Mouse (Mus musculus) embryo, embryonic 11.5 days (tissue): ENCODE measurements around the gene Eif2ak4.

Experiments used
- DNase-seq: peaks from one replicate; pipeline ENCODE4 v3.0.0-alpha.2; 2012; ENCODE audit warnings: low read depth, low spot score

Eif2ak4 gene

GRCm38 (mm10) chr2:118388341-118389335 lies at the start of gene Eif2ak4:
Gene Eif2ak4, plus strand, starts transcription at chr2:118388618.
- DNase-seq: peak; percentile 99

GRCm38 (mm10) chr2:118341295-118341694 lies 47.1 kb upstream of the Eif2ak4 start:
- DNase-seq: no peak

- DNase-seq: no peak
Measured at GRCm38 (mm10) chr2:118343897-118344296, 44.5 kb upstream of the Eif2ak4 start.

- no peak for DNase-seq
Measured at GRCm38 (mm10) chr2:118345535-118345934, 42.9 kb upstream of the Eif2ak4 start.

GRCm38 (mm10) chr2:118353498-118353897 lies 34.9 kb upstream of the Eif2ak4 start:
- no peak for DNase-seq

GRCm38 (mm10) chr2:118353916-118354403 lies 34.5 kb upstream of the Eif2ak4 start:
- DNase-seq: no peak

GRCm38 (mm10) chr2:118355138-118355719 lies 33.2 kb upstream of the Eif2ak4 start:
- DNase-seq: no peak

- DNase-seq: no peak
Measured at GRCm38 (mm10) chr2:118371841-118372240, 16.6 kb upstream of the Eif2ak4 start.

- DNase-seq: no peak
Measured at GRCm38 (mm10) chr2:118372561-118372900, 15.9 kb upstream of the Eif2ak4 start.

- DNase-seq: no peak
Measured at GRCm38 (mm10) chr2:118372901-118373571, 15.4 kb upstream of the Eif2ak4 start, which contains the start of gene Gpr176. Gene Gpr176, minus strand, starts transcription at chr2:118373419.

GRCm38 (mm10) chr2:118373572-118374279 lies 14.7 kb upstream of the Eif2ak4 start:
- DNase-seq: peak; percentile 63

GRCm38 (mm10) chr2:118375522-118375921 lies 12.9 kb upstream of the Eif2ak4 start:
- DNase-seq: no peak

- DNase-seq: no peak
Measured at GRCm38 (mm10) chr2:118375931-118376330, 12.5 kb upstream of the Eif2ak4 start.

GRCm38 (mm10) chr2:118379756-118380155 lies 8.7 kb upstream of the Eif2ak4 start:
- no peak for DNase-seq

- DNase-seq: no peak
Measured at GRCm38 (mm10) chr2:118383387-118383786, 5.0 kb upstream of the Eif2ak4 start.

GRCm38 (mm10) chr2:118389569-118389968 lies 1.2 kb downstream of the Eif2ak4 start:
- DNase-seq: no peak

GRCm38 (mm10) chr2:118390072-118390471 lies 1.7 kb downstream of the Eif2ak4 start:
- DNase-seq: no peak

GRCm38 (mm10) chr2:118391201-118391600 lies 2.8 kb downstream of the Eif2ak4 start:
- DNase-seq: no peak

- no peak for DNase-seq
Measured at GRCm38 (mm10) chr2:118399751-118400150, 11.3 kb downstream of the Eif2ak4 start.

GRCm38 (mm10) chr2:118401834-118402727 lies 13.7 kb downstream of the Eif2ak4 start:
- DNase-seq: no peak
